8 mouse cellular contexts compared by ENCODE assay signal in the genomic region with DNA sequence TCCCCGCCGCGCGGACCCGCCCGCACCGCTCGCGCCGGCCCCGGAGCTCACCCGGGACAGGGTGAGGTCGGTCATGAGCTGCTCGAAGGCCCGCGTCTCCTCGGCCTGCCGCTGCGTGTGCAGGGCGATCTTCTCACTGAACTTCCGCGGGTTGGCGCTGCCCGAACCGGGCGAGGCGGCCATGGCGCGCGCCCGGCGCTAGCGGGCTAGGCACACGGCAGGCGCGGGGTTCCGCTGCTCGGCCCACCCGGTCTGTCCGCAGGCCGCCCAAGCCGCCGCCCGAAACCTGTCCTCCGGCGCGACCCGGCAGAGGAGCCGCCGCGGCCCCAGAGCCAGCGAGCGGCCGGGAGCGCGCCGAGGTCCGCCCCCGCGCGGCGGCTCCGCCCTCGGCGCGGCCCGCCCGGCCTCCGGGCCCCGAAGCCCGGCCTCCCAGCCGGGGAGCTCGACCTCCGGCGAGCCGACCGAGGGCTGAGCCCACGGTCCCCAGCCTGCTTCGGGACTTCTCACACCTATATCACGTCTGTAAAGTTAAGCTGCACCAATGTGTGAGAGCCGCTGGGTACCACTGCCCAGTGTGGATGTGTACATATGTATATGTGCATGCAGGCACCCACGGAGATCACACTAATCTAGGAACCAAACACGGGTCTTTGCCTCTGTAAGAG. TPM values are rescaled to one million over a fixed set of nuclear protein-coding genes. Genes with fewer than 3 reads are reported as not detected.
DNase-seq lines count a peak whose midpoint lies in the region; ATAC-seq lines count a peak whose summit lies in the region.

A gene (minus strand): TSS at position 322 of the 665 bp plus-strand sequence.

- intact Hi-C loops in gastrocnemius, postnatal 14 days (cut with DNase I; ENCODE audit: low total_unique reads), result loop anchor here (10.0 kb wide), 1 partner anchor 74 kb away; no protein-coding TSS in a partner anchor
- intact Hi-C loops in left cerebral cortex, postnatal 14 days (cut with DNase I), result loop anchor here (5.0 kb wide), 1 partner anchor 81 kb away; no protein-coding TSS in a partner anchor

- peak; percentile 75 to 78 for DNase-seq in adrenal gland, adult 18-20 months (ENCODE audit: low spot score in 2 of 2)
- peak; percentile 80 for DNase-seq in embryo, embryonic 10.5 days (ENCODE audit: low spot score)
- peak; percentile 74 for DNase-seq in gastrocnemius, postnatal 14 days
- DNase-seq in induced T-regulatory cell, adult 2 months (ENCODE audit: low read depth), result peak; percentile 84
- DNase-seq in left cerebral cortex, postnatal 14 days (ENCODE audit: low spot score in 2 of 2), result peak; percentile 18 to 49
- peak; percentile 59 to 70 for DNase-seq in right cerebral cortex, postnatal 10 days (ENCODE audit: low spot score in 2 of 2)
- peak; percentile 57 to 76 for DNase-seq in urinary bladder, postnatal 36 days (ENCODE audit: low spot score in 2 of 2)

- peak; percentile 54 for ATAC-seq in megakaryocyte progenitor cell, adult 5-6 weeks (replicated peaks; ENCODE audit: poor library complexity)

RNA-seq across cellular contexts. Expression of the gene that starts here (rescaled TPM):
- 10 to 100 TPM; 20.5 to 24.9 TPM for total RNA-seq in adrenal gland, adult 18-20 months (2021)
- 10 to 100 TPM; 14.7 to 15.3 TPM for total RNA-seq in gastrocnemius, postnatal 14 days (2021)
- 10 to 100 TPM; 12.5 to 13.4 TPM for total RNA-seq in left cerebral cortex, postnatal 14 days (2021)
- 18.3 and 26.9 TPM in 2 replicates for total RNA-seq in megakaryocyte progenitor cell, adult 5-6 weeks (2015)
- total RNA-seq in megakaryocyte progenitor cell, adult 5-6 weeks (2017), result 5.6 and 16.3 TPM in 2 replicates

Comparison
In these comparisons a context has a peak if more than half of its experiments do, and no peak if none do; other contexts are left out.
1. Peak in every context shown above with its lines: DNase-seq and ATAC-seq.
2. DNase-seq: peak in every context shown above with its lines; median percentile 84 in induced T-regulatory cell, adult 2 months; 80 in embryo, embryonic 10.5 days; 76 in adrenal gland, adult 18-20 months; 74 in gastrocnemius, postnatal 14 days; 66 in urinary bladder, postnatal 36 days; 64 in right cerebral cortex, postnatal 10 days; 34 in left cerebral cortex, postnatal 14 days.